Mouse (Mus musculus) kidney, embryonic 14.5 days (tissue): ENCODE data around the gene Ccdc117. TPM values are rescaled to one million over a fixed set of nuclear protein-coding genes. Genes with fewer than 3 reads are reported as not detected.
"Not testable (repeated sequence)": the region's sequence is repeated elsewhere in the genome, so short reads cannot be mapped to it uniquely, and the experiment has no call there.

Experiments
- ATAC-seq: fragments of 200-750 bp; cut with Nextera tagmentation; 2 replicates; pipeline ENCODE4 v1.8.0; 2017; ENCODE audit warnings: moderate number of reproducible peaks, mild to moderate bottlenecking, moderate TSS enrichment, moderate library complexity; ENCODE audit not compliant: low FRiP score, low TSS enrichment
- H3K27ac ChIP-seq: fragments of 300-500 bp; sonication (generic); 2 replicates; pipeline ENCODE4 v1.5.1; 2014; ENCODE audit warnings: low read depth, mild to moderate bottlenecking, low read length, moderate library complexity, mixed read lengths
- H3K27me3 ChIP-seq: fragments of 300-500 bp; sonication (generic); 2 replicates; pipeline ENCODE4 v1.6.1; 2014; ENCODE audit warnings: mild to moderate bottlenecking, low read length; ENCODE audit not compliant: control insufficient read depth, insufficient read depth
- H3K36me3 ChIP-seq: fragments of 300-500 bp; sonication (generic); 2 replicates; pipeline ENCODE4 v1.6.1; 2014; ENCODE audit warnings: low read length, mixed read lengths; ENCODE audit not compliant: control insufficient read depth, insufficient read depth
- H3K4me1 ChIP-seq: fragments of 300-500 bp; sonication (generic); 2 replicates; pipeline ENCODE4 v1.6.1; 2014; ENCODE audit warnings: low read length, mixed read lengths; ENCODE audit not compliant: control insufficient read depth, insufficient read depth
- H3K4me2 ChIP-seq: fragments of 300-500 bp; sonication (generic); replicated peaks from 2 replicates; pipeline ENCODE4 v1.6.1; 2014; ENCODE audit warnings: low read depth, mild to moderate bottlenecking, low read length
- H3K4me3 ChIP-seq: fragments of 300-500 bp; sonication (generic); 2 replicates; pipeline ENCODE4 v1.5.1; 2014; ENCODE audit warnings: mild to moderate bottlenecking, low read length
- H3K9ac ChIP-seq: fragments of 300-500 bp; sonication (generic); 2 replicates; pipeline ENCODE4 v1.6.1; 2014; ENCODE audit warnings: low read depth, mild to moderate bottlenecking, low read length, moderate library complexity
- H3K9me3 ChIP-seq: fragments of 300-500 bp; sonication (generic); 2 replicates; pipeline ENCODE4 v1.6.1; 2016; ENCODE audit warnings: low read length; ENCODE audit not compliant: control insufficient read depth
- WGBS: fragments of 180-500 bp; shearing (Covaris S2); extraction: QIAGEN DNeasy Blood & Tissue Kit; methylation state at CpG from one replicate; pipeline ENCODE4 v1.1.7; 2014; 5-methylcytosine and 5-hydroxymethylcytosine counted together
- polyA plus RNA-seq: library from polyadenylated mRNA; unstranded; fragments of >200 nt; fragmentation: Nextera tagmentation; extraction: Ambion mirVana; gene quantifications from 2 replicates; pipeline ENCODE4 v1.2.1, GENCODE M21; 2014

The Ccdc117 gene
- polyA plus RNA-seq, 1 experiment from 2014 or later, result 21.3 TPM

DNA sequence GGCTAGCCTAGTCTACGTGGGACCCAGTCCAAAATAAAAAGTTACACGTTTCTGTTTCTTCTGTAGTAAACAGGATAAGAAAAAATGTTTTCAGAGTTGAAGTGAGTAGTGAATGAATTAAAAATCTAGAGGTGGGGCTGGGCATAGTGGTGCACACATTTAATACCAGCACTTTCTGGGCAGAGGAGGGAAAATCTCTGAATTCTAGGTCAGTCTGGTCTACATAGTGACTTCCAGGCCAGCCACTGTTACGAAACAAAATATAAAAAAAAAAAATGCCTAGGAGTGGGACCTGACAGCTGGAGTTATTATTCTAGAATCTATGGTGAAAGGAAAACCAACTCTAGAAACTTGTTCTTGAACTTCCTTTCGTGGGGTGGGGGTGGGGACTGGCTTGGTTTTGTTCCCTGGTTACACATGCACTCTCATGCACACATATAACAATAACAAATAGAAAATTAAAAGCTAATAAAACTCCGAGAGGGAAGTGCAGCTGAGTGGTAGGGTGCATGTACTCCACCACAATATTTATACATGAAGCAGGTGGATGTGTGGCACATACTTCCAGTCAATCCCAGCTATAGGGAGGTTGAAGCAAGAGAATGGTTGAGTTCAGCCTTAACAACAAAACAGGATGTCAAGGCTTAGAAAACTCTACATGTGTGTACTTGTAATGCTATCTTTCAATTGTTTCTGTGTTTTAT lies 647 bp upstream of the Ccdc117 start:
- Histone ChIP-seq H3K27ac (no peak overlapping the region), H3K9me3 (no peaks in the 10 kb centered on the region), H3K4me2 (peak overlapping the region; percentile 81), H3K27me3 (no peaks in the 10 kb centered on the region), H3K36me3 (peaks cover 9% of the 10 kb centered on the region; the same call in 1 of the 2 replicates), H3K4me1 (peaks cover 9% of the 10 kb centered on the region), H3K9ac (no peak overlapping the region), H3K4me3 (peak overlapping the region; percentile 89)
- 0 out of 2 replicates have a peak, but pooled peaks have one; percentile 8 for ATAC-seq
- 54% methylated on average over 5 of the region's 5 CpGs for WGBS

DNA sequence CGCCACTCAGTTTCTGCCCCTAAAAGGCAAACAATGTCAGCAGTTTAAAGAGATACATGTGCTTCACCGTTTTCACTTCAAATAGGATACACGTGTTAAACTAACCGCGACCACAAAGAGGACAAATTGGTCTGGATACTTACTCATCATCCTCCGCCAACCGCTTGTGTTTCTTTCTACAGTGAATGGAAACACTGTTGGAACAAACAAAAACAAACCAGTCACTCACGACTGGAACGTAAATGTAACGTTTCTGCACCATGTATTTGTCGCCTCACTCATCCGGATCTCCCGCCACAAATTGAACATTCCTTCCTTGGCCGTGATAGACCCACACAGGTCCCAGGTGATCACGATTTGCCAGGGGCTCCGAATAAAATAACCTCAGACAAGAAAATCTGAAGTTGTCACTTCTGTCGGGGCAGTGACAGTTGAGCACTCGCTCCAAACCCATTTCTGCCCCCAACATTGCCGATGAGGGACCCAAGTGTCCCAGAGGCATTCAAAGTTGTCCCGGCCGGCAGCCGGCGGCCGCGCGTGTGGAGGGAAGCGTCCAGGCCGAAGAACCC lies 673 bp downstream of the Ccdc117 start:
- H3K4me2 ChIP-seq, result peak overlapping the region; percentile 81
- H3K36me3 ChIP-seq, result peaks cover 11% of the 10 kb centered on the region; the same call in 1 of the 2 replicates
- peak overlapping the region; percentile 89 for H3K4me3 ChIP-seq
- peak overlapping the region; percentile 92 for H3K9ac ChIP-seq
- peaks cover 9% of the 10 kb centered on the region for H3K4me1 ChIP-seq
- H3K27ac ChIP-seq, result peak overlapping the region; percentile 84; the same call in 1 of the 2 replicates
- ATAC-seq, result no peak
- H3K27me3 ChIP-seq, result no peaks in the 10 kb centered on the region
- under 1% methylated on average over 28 of the region's 28 CpGs for WGBS
- no peaks in the 10 kb centered on the region for H3K9me3 ChIP-seq

DNA sequence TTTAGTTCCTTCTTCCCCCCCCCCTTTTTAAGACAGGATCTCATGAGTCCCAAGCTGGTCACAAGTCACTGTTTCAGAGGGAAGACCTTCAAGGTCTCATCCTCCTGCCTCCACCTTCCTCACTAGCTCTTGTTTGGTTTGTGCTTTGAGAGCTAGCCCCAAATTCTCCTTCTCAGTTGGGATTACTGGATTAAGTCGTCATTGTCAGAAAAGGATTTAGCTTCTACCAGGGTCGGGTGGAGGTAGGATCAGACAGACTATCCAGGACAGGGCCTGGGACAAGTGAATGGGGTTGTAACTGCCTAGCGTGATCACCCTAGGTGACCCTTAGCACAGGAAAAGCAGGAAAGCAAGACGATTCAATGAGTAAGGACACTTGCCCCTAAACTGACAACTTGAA lies 1.7 kb downstream of the Ccdc117 start:
- H3K4me1 ChIP-seq, result peaks cover 9% of the 10 kb centered on the region
- H3K27me3 ChIP-seq, result no peaks in the 10 kb centered on the region
- no peaks in the 10 kb centered on the region for H3K9me3 ChIP-seq
- H3K9ac ChIP-seq, result peak overlapping the region; percentile 92; the same call in 1 of the 2 replicates
- H3K36me3 ChIP-seq, result peaks cover 14% of the 10 kb centered on the region; the same call in 1 of the 2 replicates
- ATAC-seq, result no peak
- peak overlapping the region; percentile 89 for H3K4me3 ChIP-seq
- WGBS, result 51% methylated on average over 4 of the region's 4 CpGs
- H3K4me2 ChIP-seq, result peak overlapping the region; percentile 81
- H3K27ac ChIP-seq, result no peak overlapping the region

- WGBS, result 97% methylated on average over 4 of the region's 4 CpGs
- H3K27ac ChIP-seq, H3K4me3 ChIP-seq, H3K9me3 ChIP-seq, ATAC-seq, H3K4me1 ChIP-seq, H3K27me3 ChIP-seq, H3K9ac ChIP-seq, H3K4me2 ChIP-seq: not testable (repeated sequence)
- H3K36me3 ChIP-seq, result peaks cover 43% of the 10 kb centered on the region
Observed at GRCm38 (mm10) chr11:5537454-5537853, 4.5 kb downstream of the Ccdc117 start.

- Histone ChIP-seq H3K4me3 (no peak overlapping the region), H3K9ac (no peak overlapping the region), H3K9me3 (no peaks in the 10 kb centered on the region), H3K4me1 (0 out of 2 replicates have a peak, but pooled peaks cover 6% of the 10 kb centered on the region), H3K4me2 (no peak overlapping the region), H3K27ac (no peak overlapping the region), H3K36me3 (peaks cover 73% of the 10 kb centered on the region), H3K27me3 (no peaks in the 10 kb centered on the region)
- WGBS, result 85% methylated on average over 5 of the region's 5 CpGs
- no peak for ATAC-seq
Observed at GRCm38 (mm10) chr11:5533108-5533507, 8.9 kb downstream of the Ccdc117 start.

GRCm38 (mm10) chr11:5530717-5531116 lies 11.3 kb downstream of the Ccdc117 start:
- H3K27me3 ChIP-seq, result no peaks in the 10 kb centered on the region
- H3K4me1 ChIP-seq, result 0 out of 2 replicates have a peak, but pooled peaks cover 6% of the 10 kb centered on the region
- peaks cover 86% of the 10 kb centered on the region for H3K36me3 ChIP-seq
- H3K9ac ChIP-seq, result no peak overlapping the region
- no peak overlapping the region for H3K4me3 ChIP-seq
- WGBS, result 59% methylated on average over 6 of the region's 6 CpGs
- H3K27ac ChIP-seq, result no peak overlapping the region
- H3K4me2 ChIP-seq, result no peak overlapping the region
- H3K9me3 ChIP-seq, result no peaks in the 10 kb centered on the region
- ATAC-seq, result no peak

DNA sequence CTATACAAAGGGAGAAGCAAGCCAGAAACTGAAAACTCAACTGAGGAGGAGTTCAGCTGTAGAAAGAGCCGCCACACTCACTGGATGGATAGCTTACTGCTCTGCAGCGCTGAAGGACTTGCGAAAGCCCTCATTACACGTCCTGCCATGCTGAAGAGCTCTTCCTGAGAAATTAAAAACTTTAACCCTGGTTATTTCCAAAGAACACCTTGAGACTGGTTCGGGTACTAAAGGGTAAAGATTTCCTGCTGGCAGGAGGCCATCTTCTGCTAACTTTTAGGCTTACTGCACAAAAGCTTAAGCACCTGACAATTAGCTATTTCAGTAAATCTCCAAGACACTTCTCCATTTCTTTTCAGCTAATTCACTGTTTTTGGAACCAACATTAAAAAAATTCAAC lies 11.8 kb downstream of the Ccdc117 start:
- no peak overlapping the region for H3K4me3 ChIP-seq
- no peak overlapping the region for H3K9ac ChIP-seq
- 80% methylated on average over 5 of the region's 5 CpGs for WGBS
- 0 out of 2 replicates have a peak, but pooled peaks cover 6% of the 10 kb centered on the region for H3K4me1 ChIP-seq
- H3K9me3 ChIP-seq, result no peaks in the 10 kb centered on the region
- H3K4me2 ChIP-seq, result no peak overlapping the region
- no peak for ATAC-seq
- no peaks in the 10 kb centered on the region for H3K27me3 ChIP-seq
- H3K27ac ChIP-seq, result no peak overlapping the region
- H3K36me3 ChIP-seq, result peaks cover 91% of the 10 kb centered on the region

DNA sequence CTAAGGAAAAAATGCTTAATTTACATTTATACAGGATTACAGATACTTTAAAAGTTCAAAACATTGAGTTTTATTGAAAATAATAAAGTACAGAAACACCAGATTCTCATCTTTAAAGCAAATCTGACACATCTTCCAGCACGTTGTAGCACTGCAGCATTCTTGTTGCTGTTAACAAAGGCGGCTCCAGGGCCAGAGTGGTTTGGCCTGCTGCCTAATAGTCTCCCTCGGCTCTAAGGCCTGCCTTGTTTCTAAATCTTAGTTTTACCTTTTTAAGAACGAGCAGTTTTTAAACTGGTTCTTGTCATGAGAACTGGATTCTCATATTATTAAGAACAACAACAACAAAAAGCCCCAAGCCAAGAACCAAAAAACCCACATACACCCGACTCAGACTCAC lies 13.1 kb downstream of the Ccdc117 start:
- peaks cover 91% of the 10 kb centered on the region for H3K36me3 ChIP-seq
- H3K4me3 ChIP-seq, result no peak overlapping the region
- peaks cover 9% of the 10 kb centered on the region; the same call in 1 of the 2 replicates for H3K4me1 ChIP-seq
- ATAC-seq, result no peak
- H3K27ac ChIP-seq, result no peak overlapping the region
- H3K9me3 ChIP-seq, result no peaks in the 10 kb centered on the region
- 80% methylated on average over 5 of the region's 5 CpGs for WGBS
- no peaks in the 10 kb centered on the region for H3K27me3 ChIP-seq
- H3K4me2 ChIP-seq, result no peak overlapping the region
- no peak overlapping the region for H3K9ac ChIP-seq

- Histone ChIP-seq H3K27ac (no peak overlapping the region), H3K9ac (no peak overlapping the region), H3K4me2 (no peak overlapping the region), H3K4me1 (peaks cover 14% of the 10 kb centered on the region), H3K4me3 (no peak overlapping the region), H3K36me3 (peaks cover 91% of the 10 kb centered on the region), H3K27me3 (no peaks in the 10 kb centered on the region), H3K9me3 (no peaks in the 10 kb centered on the region)
- 80% methylated on average over 5 of the region's 5 CpGs for WGBS
- no peak for ATAC-seq
Observed at GRCm38 (mm10) chr11:5527865-5528523, 14.0 kb downstream of the Ccdc117 start.
